Mouse (Mus musculus) layer of hippocampus, postnatal 14 days (tissue): ENCODE results near the gene Rfng. TPM values are rescaled to one million over a fixed set of nuclear protein-coding genes. Genes with fewer than 3 reads are reported as not detected.
"Not testable (repeated sequence)": the region's sequence is repeated elsewhere in the genome, so short reads cannot be mapped to it uniquely, and the experiment has no call there.

Source experiments
- DNase-seq, 2 experiments: peaks; one replicate each; pipeline ENCODE4 v3.0.0; 2021 to 2022; ENCODE audit warnings: low spot score in 2 of 2, mixed read lengths in 1 of 2
- total RNA-seq, 2 experiments: library from RNA; stranded (reverse); gene quantifications; 2 replicates each; pipeline ENCODE4 v1.2.3; 2021

The Rfng gene
- total RNA-seq, 2 experiments from 2014 or later, result 79.0 to 81.2 TPM

GRCm38 (mm10) chr11:120818251-120818650 is 34.2 kb upstream of the Rfng start:
- DNase-seq, result no peak

GRCm38 (mm10) chr11:120817358-120817757 is 33.4 kb upstream of the Rfng start:
- no peak for DNase-seq

- DNase-seq, result no peak
Observed at GRCm38 (mm10) chr11:120812068-120812467, 28.1 kb upstream of the Rfng start.

- no peak for DNase-seq
Observed at GRCm38 (mm10) chr11:120808010-120808409, 24.0 kb upstream of the Rfng start.

- DNase-seq, result no peak
Observed at GRCm38 (mm10) chr11:120805375-120806298, 21.6 kb upstream of the Rfng start.

GRCm38 (mm10) chr11:120804769-120805168 is 20.8 kb upstream of the Rfng start:
- DNase-seq, result no peak

GRCm38 (mm10) chr11:120804274-120804673 is 20.3 kb upstream of the Rfng start:
- DNase-seq, result no peak

- DNase-seq, result peak; percentile 83 to 89
Observed at GRCm38 (mm10) chr11:120800061-120800904, 16.3 kb upstream of the Rfng start.

GRCm38 (mm10) chr11:120799316-120799890 is 15.4 kb upstream of the Rfng start:
- DNase-seq, result no peak

GRCm38 (mm10) chr11:120798244-120798643 is 14.2 kb upstream of the Rfng start:
- DNase-seq, result no peak

- DNase-seq, result no peak
Observed at GRCm38 (mm10) chr11:120796614-120796946, 12.6 kb upstream of the Rfng start.

- peak; percentile 98 to 99 for DNase-seq
Observed at GRCm38 (mm10) chr11:120795756-120796613, 12.0 kb upstream of the Rfng start, which contains the start of gene Dus1l. Gene Dus1l, minus strand, starts transcription at chr11:120796403.

GRCm38 (mm10) chr11:120792652-120793051 is 8.6 kb upstream of the Rfng start:
- DNase-seq, result no peak

- DNase-seq, result no peak
Observed at GRCm38 (mm10) chr11:120789810-120790209, 5.8 kb upstream of the Rfng start.

- DNase-seq, result no peak
Observed at GRCm38 (mm10) chr11:120789355-120789754, 5.3 kb upstream of the Rfng start.

GRCm38 (mm10) chr11:120788460-120788859 is 4.5 kb upstream of the Rfng start:
- DNase-seq, result not testable (repeated sequence)

GRCm38 (mm10) chr11:120785145-120785544 is 1.1 kb upstream of the Rfng start:
- no peak for DNase-seq

GRCm38 (mm10) chr11:120783426-120784063 is 462 bp downstream of the Rfng start:
- no peak for DNase-seq

GRCm38 (mm10) chr11:120781361-120781760 is 2.6 kb downstream of the Rfng start:
- DNase-seq, result not testable (repeated sequence)

GRCm38 (mm10) chr11:120779876-120780275 is 4.1 kb downstream of the Rfng start:
- no peak for DNase-seq
